Mouse (Mus musculus): ENCODE results near the gene Klhdc9.

Gene Klhdc9

DNA sequence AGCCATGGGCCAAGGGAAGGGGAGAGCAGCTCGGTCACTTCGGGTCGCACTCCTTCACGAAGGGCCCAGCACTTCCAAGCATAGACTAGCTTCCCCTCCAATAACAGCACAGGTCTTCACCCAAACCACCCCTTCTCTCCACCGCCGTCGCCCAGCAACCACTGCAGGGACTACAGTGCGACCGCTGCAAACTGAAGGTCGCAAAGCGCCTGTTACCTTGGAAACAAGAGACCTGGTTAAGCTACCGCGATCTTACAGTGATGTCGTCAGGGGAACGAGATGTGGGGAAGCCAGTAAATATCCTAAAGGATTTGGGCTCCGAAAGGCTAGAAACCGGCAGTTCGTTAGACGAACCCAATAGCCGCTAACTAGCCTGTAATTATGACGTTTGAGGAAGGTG is at the start of gene Klhdc9:
Gene Klhdc9, minus strand, starts transcription at position 143 of the 400 bp plus-strand sequence.
- DNase-seq: peak; percentile 88

DNA sequence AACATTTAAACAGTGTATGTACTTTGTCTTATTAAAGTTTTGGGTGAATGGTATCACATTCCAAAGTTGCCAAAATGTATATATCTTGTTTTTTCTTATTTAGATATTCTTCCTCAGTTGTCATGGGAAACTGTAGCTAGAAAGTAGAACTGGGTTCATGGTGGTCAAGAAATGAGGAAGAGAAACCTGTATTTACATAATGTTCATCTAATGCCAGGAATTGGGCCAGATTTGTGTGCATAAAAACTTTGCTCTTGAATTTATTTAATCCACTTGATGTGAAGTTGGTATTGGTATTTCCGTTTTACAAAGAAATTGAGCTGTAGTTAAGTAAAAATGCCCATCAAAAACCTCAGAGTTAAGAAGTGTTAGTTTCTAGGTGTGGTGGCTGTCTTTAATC is 49.6 kb upstream of the Klhdc9 start:
- DNase-seq: no peak

DNA sequence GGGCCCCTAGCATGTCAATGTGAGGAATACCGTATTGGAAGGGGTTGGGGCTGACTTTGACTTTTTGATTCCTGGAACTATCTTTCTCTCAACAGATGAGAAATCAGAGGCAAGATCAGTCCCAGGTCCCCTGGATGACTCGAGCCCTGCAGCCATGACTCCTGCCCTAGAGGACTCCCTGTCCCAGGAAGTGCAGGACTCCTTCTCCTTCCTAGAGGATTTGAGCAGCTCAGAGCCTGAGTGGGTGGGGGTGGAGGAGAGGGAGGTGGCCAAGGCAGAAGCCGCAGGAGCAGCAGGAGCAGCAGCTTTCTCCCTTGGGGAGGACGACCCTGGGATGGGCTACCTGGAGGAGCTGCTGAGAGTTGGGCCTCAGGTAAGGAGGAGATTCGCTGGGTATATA is 46.7 kb upstream of the Klhdc9 start:
- DNase-seq: no peak

DNA sequence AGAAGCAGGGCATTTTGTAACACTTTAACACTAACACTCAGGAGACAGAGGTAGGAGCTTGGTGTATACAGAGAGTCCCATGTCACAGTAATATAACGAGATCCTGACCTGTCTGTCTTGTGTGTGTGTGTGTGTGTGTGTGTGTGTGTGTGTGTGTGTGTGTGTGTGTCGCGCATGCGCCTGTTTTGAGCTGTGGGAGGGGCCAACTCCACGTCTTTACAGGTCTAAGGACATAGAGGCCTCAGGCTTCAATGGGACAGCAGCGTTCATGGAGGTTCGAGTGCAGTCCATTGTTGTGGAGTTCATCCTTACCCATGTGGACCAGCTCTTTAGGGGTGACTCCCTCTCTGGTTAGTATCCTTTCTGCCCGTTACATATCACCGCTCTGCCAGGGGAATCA is 42.4 kb upstream of the Klhdc9 start:
- DNase-seq: no peak

DNA sequence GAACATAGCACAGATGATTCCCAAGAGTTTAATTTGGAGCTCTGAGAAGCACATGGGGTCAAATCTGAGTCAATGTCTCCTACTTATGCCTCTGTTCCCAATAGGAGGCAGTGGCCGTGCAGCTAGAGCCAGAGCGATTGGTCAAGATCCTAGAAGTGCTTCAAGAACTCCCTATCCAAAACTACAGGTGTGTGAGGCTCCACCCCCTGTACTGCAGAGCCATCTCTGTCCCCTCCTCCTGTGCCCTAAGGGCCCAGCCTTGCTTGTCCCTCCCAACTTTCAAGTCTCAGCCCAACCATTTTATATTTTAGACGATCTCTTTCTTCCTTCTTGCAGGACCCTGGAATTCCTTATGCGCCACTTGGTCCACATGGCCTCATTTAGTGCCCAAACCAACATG is 41.2 kb upstream of the Klhdc9 start:
- no peak for DNase-seq

DNA sequence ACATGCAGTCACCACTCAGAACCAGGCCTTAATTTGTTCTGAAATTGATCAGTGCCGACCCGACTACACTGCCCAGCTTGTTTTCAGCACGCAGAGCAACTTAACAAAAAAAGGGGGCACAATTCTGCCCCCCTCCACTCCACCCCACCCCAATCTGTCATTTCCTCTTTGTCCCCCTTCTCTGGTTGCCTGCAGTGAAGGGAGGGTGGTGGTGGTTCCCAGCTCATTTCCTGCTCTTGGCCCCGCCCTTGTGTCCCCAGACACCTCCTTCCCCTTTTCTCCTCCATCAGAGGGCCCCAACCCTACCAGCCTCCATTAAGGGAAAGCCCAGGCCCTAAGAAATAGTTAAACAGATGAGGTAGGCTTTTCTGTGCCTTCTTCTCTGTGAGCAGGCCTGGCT is 29.5 kb upstream of the Klhdc9 start:
- peak; percentile 77 for DNase-seq

DNA sequence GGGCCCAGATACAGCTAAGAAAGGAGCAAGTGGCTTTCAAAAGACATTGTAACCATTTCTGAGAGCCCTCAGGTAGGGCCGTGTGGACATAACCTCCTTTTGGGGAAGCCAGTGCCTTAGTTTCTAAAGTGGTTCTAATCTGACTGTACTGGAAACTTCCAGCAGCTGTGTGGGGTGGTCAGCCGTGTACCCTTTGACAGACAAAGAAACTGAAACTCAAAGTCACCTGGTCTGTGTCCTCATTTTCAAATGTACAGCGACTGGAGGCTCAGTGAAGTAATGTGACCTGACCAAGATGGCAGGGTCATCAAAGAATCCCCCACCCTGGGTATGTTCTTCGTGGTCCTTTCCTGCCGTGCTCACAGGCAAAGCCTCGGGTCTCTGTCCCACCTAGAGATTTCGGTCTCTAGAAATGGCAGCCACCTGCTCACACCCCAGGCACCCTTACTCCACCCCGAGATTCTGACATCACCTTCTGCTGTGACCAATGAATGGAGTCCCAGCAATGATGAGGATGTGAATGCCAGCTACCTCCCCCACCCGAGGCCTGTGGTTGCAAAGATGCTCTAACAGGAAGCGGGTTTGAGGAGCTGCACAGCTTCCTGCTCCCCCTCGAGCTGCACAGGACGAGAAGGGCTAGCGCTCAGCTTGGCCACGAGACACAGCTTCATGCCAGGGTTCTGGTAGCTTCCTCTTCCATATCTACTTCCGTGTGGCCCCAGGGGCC is 27.9 kb upstream of the Klhdc9 start, which contains the start of gene Arhgap30:
Gene Arhgap30, plus strand, starts transcription at position 579 of the 727 bp plus-strand sequence.
- peak; percentile 88 for DNase-seq

DNA sequence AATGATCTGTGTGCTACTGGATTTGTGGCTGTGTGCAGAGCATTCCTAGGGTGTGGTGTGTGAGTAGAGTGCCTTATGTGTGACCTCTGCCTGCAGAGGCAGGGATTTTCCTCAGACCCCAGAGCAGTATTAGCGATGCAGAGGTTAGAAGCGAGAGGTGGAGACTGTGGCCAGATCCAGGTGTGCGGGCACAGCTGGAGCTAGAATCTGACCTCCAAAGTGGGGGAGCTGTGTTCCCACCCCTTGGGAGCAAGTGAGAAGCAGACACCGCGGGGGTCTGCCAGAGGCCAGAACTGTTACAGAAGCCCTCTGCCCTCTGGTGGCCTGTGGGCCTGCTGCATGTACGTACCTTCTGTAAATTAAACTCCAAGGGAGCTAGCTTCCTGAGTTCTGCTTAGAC is 26.5 kb upstream of the Klhdc9 start:
- DNase-seq: peak; percentile 34

DNA sequence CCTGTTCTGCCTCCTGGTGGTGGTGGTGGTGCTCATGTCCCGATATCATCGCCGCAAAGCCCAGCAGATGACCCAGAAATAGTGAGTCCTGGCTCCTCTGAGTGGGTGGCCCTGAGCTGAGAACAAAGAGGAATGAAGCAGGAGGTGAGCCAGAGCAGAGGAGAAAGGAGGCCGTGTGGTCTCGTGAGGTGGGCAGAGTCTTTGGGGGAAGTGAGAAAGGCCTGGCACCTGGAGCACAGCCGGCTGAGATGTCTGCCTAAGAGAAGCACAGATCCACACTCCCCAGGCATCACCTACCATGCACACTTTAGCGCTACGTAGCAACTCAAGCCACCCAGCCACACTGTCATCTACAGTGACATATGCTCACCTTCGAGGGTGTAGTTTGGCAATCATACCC is 24.6 kb upstream of the Klhdc9 start:
- no peak for DNase-seq

DNA sequence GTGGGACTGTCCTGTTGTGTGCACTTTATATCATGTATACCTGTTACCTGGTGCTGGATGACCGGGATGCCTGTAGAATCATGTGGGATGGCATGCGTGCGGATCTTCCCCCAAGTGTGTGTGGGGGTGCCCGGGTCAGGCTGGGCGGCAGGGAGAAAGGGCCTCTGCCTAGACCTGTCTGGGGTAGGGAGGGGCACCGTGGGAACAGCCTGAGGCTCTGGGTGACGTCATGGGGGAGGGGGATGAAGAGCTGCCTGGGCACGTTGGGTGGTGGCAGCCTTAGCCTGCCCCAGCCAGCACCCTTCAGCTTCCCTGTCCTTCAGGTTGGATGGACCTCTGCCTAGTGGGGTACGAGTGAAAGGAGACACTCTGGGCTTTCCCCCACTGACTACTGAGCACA is 23.8 kb upstream of the Klhdc9 start:
- no peak for DNase-seq

DNA sequence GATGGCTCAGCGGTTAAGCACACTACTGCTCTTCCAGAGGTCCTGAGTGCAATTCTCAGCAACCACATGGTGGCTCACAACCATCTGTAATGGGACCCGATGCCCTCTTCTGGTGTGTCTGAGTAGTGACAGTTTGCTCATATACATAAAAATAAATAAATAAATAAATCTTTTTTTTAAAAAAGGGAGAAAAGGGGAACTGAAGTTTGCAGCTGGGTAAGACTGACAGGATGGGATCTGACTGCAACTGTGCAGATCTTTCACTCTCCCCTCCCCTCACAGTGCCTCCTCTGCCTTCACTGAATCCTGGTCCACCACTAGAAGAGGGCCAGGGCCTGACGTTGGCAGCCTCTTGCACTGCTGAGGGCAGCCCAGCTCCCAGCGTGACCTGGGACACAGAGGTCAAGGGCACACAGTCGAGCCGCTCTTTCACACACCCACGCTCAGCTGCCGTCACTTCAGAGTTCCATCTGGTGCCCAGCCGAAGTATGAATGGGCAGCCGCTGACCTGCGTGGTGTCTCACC is 21.6 kb upstream of the Klhdc9 start:
- DNase-seq: no peak

DNA sequence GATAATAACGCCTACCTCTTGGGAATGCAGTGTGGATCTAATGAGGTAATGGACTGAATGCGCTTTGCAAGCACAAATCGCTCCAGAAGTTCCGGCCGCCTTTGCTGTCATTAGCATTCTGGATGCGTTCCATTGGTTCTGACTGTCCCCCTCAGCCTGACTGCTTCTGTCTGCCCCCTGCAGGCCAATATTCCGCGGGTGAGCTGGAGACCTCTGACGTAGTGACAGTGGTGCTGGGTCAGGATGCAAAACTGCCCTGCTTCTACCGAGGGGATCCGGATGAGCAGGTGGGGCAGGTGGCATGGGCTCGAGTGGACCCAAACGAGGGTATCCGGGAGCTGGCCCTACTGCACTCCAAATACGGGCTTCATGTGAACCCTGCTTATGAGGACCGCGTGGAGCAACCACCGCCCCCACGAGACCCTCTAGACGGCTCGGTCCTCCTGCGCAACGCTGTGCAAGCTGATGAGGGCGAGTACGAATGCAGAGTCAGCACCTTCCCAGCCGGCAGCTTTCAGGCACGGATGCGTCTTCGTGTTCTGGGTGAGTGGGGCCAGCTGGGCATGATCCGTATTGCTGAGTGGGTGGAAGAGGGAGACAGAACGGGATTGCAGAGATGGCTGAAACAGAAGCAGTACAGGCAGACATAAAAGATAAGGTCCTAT is 19.5 kb upstream of the Klhdc9 start:
- DNase-seq: peak; percentile 91

DNA sequence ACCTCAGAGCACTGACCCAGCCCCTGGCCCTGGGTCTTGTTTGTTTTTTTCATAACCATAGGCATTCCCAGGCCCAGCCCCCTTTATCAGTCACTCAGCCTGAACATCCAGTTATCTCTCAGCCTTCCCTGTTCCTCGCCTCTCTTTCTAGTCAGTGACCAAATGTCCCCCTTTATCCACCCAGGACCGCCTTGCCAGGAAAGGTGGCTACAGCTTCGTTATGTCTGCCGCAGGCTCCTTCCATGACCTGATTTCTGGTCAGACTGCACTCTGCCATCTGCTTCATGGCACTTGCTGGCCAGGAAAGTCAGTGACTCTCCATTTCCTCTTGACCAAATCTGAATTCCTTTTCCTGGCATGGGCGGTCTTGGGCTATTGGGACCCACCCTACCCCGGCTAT is 17.7 kb upstream of the Klhdc9 start:
- no peak for DNase-seq

DNA sequence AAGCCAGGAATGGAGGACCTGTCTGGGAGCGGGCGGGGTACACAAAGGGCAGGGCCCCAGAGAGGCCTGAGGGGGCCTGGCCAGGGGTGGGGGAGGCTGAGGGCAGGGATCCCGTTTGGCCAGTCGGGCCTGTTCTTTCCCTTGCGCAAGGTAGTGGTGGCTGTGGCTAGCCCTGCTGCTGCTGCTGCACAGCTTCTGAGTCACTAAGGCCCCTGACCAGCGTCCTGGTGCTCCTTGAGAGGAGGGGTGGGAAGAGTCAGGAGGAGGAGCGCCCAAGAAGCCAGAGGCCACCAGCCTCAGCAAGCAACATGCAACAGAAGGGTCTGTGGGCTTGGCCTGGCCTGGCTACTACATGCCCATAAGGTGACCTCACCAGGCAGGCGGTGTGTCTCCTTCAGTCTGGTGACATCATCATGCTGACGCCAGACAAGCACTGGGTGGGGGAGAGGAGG is 15.1 kb upstream of the Klhdc9 start:
- peak; percentile 88 for DNase-seq

DNA sequence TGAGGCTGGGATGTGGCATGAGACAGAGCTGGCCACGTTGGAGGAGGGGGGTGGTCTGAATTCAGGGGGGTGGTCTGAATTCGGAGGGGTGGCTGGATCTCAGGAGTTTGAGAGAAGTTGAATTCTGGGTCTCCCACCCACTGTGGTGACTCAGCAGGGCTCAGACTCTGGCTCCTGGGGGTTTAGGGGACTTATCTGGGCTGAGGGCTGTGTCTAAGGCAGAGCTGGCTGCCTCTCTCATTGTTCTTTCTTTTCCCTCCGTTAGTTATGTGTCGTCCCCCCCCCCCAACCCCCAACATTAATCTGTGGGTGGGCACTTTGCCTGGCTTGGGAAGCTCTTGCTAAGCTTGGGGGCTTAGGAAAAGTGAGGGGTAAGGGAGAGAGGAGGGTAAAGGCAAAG is 13.3 kb upstream of the Klhdc9 start:
- DNase-seq: no peak

DNA sequence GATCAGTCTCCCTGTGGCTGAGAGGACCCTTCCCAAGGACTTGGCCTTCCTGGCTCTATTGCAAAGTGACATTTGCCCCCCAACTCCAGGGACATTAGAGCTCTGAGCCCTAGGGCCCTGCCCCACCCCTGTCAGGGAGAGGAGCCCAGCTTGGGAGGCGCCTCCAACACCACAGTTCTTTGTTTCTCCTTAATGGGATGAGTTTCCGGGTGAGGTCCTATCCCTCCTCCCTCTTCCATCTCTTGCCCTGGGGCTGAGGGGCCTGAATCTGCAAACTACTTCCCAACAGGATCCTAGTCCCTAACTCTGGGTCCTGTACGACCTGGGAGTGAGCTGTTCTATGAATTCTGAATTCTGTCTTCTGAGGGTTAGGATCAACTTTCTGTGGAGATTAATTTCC is 12.3 kb upstream of the Klhdc9 start:
- DNase-seq: no peak

DNA sequence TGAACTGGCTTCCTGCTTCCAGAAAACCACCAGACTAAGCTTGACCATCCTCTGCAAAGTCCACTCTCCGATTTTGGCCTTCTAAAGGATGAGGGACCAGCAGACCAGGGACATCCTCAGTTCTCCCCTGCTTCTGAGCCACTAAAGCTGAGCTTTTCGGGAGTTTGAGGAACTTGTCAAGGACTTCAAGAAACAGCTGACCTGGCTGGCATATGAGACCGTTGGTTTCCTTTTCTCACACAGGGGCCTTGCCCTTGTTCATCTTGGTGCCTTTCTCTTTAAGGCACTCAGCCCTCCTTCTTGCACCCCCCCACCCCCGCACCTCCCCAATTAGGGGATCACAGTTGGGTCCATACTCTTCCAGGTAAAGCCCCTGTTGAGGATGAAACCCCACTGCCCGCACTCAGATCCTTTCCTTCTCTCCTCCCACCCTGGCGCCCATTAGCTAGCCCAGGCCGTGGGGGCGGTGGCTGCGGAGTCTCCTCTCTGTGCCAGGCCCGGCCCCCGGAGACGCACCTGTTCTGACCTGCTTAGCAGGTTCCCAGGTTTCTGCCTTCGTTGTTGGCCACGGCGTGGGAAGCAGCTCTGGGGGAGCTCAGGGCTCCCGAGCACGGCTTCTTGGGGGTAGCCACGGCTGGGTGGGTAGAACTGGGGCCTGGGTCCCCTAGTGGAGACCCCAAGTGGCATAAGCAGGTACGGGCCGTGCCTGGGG is 9.4 kb upstream of the Klhdc9 start, which contains the start of gene Nectin4:
Gene Nectin4, plus strand, starts transcription at position 255 of the 712 bp plus-strand sequence.
- DNase-seq: peak; percentile 82

DNA sequence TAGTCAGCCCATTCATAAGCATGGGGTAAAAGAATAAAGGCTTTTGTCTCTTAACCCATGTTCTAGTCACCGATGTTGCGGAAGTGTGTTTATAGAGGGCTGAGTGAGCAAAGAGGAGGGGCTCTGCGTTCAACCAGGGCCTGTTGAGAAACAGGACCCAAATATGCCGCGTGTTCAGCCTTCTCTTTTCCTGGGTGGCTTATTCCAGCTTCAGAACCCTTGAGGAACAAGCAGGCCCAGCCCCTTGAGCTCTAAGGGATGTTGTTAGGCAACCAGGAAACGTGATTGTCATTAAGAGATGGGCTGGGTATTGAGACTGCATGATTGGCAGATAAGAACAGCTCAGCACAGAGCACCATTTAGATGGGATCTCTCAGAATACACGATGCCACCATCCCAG is 5.3 kb upstream of the Klhdc9 start:
- peak; percentile 58 for DNase-seq

DNA sequence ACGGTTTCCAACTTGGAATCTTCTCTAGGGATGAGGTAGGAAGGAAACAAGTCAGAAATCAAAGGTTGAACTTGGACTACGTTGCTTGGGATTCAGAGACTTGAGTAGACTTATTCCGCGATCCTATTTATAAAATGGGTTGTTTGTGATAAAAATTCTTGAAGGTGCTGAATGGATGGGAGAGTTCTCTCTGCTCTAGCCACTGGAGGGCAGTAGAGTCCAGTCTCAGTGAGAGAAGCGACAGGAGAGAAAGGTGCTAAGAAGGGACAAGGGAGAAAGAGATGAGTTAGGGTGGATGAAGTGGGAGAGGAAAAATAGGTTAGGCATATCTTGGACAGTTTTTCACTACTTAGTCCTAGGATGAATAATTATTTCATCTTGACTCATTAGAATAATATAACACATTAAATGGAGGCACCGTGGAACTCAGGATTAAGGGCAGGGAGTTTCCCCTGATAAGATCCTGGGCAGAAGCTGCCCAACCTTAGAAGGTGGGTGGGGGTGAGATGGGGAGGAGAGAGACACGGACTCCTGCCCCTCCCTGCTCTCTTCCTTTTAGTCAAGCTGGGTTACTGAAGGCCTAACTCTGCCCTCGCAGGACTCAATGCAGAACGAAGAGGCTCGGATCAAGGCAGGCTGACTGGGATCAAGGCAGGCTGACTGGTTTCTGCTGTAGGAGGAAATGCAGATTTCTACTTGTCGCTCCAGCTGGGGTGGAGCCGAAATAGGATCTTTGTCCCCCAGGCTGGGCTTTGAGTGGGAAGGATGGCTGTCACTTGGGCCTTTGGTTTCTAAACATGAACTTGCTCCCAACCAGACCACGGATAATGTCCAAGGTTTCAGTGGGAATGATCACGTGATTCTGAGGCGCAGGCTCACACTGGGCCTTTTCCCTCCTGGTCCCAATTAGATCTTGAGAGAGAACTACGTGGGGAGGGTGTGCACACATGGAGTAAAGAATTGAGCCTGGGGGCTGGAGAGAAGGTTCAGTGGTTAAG is 807 bp upstream of the Klhdc9 start:
- peak; percentile 86 for DNase-seq

DNA sequence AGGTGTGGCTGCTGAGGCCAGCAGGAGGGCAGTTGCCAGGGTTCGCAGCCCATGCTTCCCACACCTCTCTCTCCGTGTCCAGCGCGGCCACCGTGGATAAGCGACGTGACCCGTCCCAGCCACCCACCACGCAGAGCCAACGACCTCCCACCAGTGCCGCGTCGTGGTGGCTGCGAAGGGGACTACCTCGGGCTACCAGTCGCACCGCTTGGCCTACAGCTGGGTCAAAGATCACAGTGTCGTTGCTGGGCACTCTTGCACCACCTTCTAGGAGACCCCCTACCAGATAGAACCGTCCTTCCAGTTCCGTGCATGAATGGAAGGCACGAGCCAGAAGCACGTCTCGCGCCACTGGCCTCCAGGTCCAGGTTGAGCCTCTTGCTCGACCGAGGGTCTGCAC is 345 bp downstream of the Klhdc9 start:
- DNase-seq: no peak

DNA sequence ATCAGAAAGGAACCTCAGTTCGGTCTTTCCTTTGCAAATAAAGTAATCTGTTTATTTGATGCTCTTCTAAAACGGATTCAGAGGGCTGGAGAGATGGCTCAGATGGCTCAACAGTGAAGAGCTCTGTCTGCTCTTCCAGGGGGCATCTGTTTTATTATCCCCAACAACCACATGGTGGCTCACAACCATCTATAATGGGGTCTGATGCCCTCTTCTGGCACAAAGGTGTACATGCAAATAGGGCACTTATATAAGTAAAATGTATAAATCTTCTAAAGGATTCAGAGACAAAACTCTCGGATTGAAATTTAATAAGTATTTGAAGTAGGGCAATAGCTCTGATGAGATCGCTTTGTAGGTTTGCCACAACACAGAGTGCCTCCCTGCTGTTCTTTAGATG is 2.2 kb downstream of the Klhdc9 start:
- DNase-seq: peak; percentile 66

DNA sequence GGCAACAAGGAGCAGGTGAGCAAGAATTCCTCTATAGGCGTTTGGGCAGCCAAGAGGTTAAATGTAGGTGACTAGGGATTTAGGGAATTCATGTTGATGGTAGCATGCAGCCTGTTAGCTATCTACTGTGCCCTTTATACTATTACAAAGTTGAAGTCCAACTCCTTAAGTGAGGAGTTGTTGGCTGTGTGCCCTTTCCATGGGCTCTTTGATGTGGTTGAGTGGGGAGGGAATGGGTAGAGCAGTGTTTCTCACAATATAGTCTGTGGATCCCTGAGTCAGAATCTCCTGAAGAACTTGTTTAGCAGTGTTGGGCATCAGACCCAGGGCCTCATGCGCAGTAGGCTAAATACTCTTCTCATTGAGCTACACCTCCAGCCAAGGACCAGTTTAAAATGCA is 3.8 kb downstream of the Klhdc9 start:
- DNase-seq: no peak
